Mouse (Mus musculus) T-cell, adult 66 days (primary cell): ENCODE results near the gene Phka2. TPM values are rescaled to one million over a fixed set of nuclear protein-coding genes. Genes with fewer than 3 reads are reported as not detected.

Experiments used
- total RNA-seq, 2 experiments: library from RNA; stranded (reverse); gene quantifications; 3 replicates in 1 of 2; 4 replicates in 1 of 2; pipeline ENCODE4 v1.2.4; 2023

The Phka2 gene
- total RNA-seq: 10 to 100 TPM; 15.0 to 16.3 TPM

GRCm38 (mm10) chrX:160502048-160503041 lies at the start of gene Phka2:
Phka2 (plus strand) TSS chrX:160502166.

Other genes starting within 250 kb of the Phka2 start
- gene Adgrg2, start 111.5 kb upstream of the Phka2 start, total RNA-seq: not detected
- not detected for gene Ppef1, start 233.6 kb downstream of the Phka2 start, total RNA-seq